Mouse (Mus musculus) thymus, adult 18-20 months (tissue): ENCODE results near the gene Gan.

Experiments used
- DNase-seq, 2 experiments: peaks; one replicate each; pipeline ENCODE4 v3.0.0; 2022; ENCODE audit warnings: mixed read lengths in 2 of 2

Gan gene

DNA sequence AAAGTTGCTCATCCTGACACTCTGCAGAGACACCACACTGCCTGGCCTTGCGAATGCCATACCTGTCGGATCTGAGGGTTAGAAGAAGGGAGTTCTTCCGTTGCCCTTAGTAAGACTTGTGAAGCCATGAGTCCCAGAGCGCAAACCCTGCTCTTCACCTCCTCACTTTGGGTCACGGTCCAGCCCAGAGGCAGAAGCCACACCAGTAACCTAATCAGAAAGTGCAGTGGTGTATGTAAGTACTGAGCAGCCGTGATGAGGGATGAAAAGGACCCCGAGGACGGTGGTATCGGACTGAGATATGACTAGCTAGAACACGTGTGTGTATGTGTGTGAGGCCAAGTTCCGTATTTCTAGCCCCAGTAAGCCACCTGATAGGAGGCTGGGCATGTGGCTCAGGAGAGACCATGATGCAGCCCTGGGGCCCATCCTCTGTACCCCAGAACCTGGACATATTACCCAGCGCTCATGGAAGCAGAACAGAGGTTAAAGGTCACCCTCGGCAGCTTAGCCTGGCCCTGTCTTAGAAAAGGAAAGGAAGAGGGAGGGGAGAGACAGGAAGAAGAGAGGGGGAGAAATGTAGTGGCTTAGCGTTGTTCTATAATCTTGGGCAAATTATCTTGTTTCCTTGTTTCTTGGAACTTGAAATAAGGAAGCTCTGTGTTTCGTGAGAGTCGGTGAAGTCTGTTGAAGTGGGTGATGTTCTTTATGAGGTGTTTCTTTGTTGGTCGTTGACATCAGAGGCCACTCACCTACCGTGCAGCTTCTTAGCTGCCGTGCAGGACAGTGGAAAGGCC lies 43.5 kb downstream of the Gan start:
- no peak for DNase-seq

- no peak for DNase-seq
Observed at GRCm38 (mm10) chr8:117203085-117203484, 45.1 kb downstream of the Gan start.

- DNase-seq: no peak
Observed at GRCm38 (mm10) chr8:117205884-117206283, 47.9 kb downstream of the Gan start.

DNA sequence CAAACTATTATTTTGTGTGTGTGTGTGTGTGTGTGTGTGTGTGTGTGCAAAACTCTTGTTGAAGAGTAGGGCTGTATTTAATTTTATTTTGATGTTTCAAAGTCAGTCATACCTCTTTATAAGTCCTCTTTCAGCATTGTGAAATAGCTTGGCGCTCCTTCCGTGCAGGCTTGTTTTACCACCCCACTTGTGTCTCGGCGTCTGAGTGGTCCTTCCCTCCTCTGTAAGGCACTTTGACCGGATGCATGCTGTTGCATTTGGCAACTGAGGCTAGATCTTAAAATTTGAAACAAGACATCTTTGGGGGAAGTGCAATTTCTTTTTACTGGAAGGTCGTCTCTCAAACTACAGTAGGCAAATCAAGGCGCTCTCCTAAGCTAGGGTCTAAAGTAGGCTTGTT lies 48.7 kb downstream of the Gan start:
- no peak for DNase-seq

DNA sequence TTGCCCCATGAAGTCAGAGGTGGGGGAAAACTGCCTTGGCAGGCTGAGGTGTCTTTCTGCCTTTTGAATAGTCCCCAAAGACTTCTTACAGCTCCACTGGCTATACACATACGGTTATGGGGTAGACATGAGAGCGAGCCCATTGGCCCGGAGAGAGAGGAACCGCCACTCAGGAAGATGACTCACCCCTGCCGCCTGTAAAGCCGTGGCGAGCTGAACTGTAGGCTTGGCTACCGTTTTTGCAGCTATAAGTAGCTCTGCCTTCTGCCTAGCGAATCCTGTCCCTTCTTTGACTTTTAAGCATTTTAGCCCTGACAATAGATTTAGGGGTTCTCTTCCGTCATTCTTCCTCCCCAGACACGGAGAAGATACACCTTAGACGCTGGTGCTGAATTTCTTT lies 51.2 kb downstream of the Gan start:
- no peak for DNase-seq

DNA sequence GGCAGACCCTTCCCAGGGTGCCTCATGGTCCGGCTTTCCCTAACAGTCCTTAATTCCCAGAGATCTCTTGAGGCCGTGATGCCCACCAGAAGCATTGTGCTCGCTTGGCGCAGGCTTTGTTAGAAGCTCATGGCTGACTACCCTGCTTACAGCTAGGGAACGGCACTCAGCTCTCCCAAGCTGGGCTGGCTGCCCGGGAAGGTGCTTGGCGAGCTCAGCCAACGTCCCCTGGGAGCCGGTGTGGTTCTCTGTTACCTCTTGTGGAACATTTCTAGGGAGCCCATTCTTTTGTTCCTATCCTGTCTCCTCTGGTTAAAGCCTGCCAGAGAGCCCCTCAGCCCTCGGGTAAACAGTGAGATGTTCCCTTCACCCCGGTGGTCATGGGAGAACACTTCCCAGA lies 54.2 kb downstream of the Gan start:
- DNase-seq: no peak

DNA sequence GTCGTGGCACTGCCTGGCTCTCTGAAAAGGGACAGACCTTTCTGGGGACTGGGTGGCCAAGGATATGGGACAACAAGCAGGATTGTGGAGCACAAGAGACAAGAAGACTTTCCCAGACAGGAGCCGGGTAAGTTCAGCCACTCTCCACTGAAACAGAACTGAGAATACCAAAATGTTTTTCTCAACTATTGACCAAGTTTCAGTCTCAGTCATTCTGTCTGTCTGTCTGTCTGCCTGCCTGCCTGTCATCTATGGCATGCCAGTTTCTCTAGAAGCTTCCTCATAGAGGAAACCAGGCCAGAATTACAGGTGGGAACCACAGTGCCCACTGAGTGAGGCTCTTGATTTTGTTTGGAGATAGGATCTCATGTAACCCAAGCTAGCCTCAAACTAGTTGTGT lies 59.8 kb downstream of the Gan start:
- no peak for DNase-seq

- DNase-seq: no peak
Observed at GRCm38 (mm10) chr8:117222396-117222795, 64.5 kb downstream of the Gan start.

DNA sequence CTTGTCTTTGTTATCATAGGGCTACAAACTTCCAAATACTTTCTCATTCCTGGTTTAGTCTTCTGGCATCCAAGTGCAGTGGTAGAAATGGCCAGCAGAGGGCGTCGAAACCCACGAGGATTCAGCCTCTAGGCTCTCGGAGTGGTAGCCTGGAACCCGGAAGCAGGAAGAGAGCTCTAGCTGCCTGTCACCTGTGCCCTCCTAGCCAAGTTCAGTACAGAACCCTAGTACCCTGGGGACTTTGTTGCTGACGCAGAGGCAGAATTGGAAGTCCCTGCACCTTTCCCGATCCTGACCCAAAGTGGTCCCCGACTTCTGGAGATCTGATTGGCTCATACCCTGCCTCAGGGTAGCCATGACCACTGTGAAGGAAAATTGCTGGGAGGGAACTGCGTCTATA lies 66.7 kb downstream of the Gan start:
- peak; percentile 69 to 77 for DNase-seq

GRCm38 (mm10) chr8:117226306-117226705 lies 68.4 kb downstream of the Gan start:
- no peak for DNase-seq

- DNase-seq: no peak
Observed at GRCm38 (mm10) chr8:117227339-117227738, 69.4 kb downstream of the Gan start.

DNA sequence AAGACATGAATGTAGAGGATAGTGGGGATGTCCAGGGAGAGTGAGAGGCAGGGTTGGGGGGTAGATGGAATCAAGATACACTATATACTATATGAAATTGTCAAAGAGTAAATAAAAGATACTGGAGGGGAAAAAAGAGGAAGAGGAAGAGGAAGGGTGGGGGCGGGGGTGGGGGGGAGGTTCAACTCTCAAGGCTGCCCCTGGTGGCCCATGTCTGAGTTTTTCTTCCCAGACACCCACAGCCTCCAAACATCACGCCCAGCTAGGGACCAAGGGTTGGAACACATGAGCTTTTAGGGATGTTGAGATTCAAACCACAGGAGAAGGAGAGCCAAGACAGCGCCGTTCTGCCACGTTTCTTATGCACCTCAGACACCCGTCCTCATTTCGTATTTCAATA lies 75.3 kb downstream of the Gan start:
- DNase-seq: no peak

DNA sequence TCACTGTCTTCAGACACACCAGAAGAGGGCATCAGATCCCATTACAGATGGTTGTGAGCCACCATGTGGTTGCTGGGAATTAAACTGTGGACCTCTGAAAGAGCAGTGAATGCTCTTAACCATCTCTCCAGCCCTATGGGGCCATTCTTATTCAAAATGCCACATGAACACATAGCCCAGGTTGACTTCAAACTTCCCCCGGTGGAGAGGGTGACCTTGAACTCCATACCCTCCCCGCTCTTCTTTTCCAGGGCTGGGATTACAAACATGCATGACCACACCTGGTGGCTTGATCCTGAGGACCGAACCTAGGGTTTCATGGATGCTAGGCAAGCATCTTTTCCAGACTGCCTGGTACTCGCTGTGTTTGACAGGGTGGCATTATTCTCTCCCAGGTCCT lies 78.6 kb downstream of the Gan start:
- DNase-seq: no peak

DNA sequence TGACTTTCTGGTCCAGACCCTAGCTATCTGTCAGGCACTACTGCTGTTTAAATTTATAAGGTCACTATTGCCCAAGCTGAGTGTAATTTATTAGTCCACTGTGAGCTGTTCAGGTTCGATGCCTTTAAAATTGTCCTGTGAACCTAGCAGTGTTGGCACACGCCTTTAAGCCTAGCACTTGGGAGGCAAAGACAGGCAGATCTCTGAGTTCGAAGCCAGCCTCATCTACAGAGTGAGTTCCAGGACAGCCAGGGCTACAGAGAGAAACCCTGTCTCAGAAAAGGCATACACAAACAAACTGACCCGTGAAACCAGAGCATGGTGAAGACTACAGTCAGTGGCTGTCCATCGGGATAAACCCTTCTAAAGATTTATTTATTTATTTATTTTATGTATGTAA lies 82.4 kb downstream of the Gan start:
- no peak for DNase-seq

GRCm38 (mm10) chr8:117240841-117241494 lies 83.0 kb downstream of the Gan start:
- DNase-seq: no peak

GRCm38 (mm10) chr8:117241848-117242247 lies 83.9 kb downstream of the Gan start:
- DNase-seq: no peak

- DNase-seq: no peak
Observed at GRCm38 (mm10) chr8:117242286-117242685, 84.4 kb downstream of the Gan start.

GRCm38 (mm10) chr8:117244601-117245000 lies 86.7 kb downstream of the Gan start:
- DNase-seq: no peak

DNA sequence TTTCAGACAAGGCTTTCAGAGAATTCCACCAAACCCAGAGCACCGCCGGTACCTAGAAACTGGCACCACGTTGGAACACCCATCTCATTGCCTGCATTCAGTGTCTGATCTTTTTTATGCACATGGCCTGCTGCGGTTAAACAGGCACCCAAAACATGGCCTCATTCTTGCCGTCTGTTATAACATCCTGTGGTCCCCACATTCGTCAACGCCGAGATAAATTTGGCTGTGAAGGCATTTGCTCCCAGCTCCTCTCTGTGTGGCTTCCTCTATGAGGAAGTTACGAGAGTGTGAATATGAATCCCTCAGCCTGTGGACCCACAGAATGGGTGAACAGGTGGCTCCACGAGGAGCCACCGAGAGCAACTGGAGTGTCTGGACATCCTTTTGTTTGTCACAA lies 90.4 kb downstream of the Gan start:
- no peak for DNase-seq

- no peak for DNase-seq
Observed at GRCm38 (mm10) chr8:117251086-117251681, 93.2 kb downstream of the Gan start.

GRCm38 (mm10) chr8:117252650-117253049 lies 94.7 kb downstream of the Gan start:
- DNase-seq: no peak

GRCm38 (mm10) chr8:117253390-117254269 lies 95.7 kb downstream of the Gan start:
- DNase-seq: no peak

DNA sequence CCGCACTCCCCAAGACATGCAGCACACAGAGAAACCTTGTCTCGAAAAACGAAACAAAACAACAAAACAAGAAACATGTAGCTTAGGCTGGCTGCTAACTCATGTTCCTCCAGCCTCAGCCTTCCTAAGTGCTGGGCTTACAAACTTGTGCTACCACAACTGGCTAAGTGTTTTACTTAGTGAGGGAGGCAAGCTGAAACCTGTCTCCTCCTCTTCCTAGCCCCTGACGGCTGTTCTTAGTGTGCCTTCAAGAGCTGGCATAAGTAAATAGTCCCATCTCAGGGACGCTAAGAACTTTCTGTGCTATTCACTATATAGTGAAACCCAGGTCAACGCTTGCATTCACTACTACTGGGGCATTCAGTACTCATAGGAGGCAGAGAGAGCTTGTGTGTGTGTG lies 96.6 kb downstream of the Gan start:
- no peak for DNase-seq
